Mouse (Mus musculus) liver, embryonic 14.5 days (tissue): ENCODE measurements around the gene Rad52. TPM values are rescaled to one million over a fixed set of nuclear protein-coding genes. Genes with fewer than 3 reads are reported as not detected.
A peak's percentile ranks its signal among the peaks of the same experiment; 100 is the strongest.

Source experiments
- ATAC-seq: fragments of 200-750 bp; cut with Nextera tagmentation; 2 replicates; pipeline ENCODE4 v1.8.0; 2017; ENCODE audit warnings: moderate number of reproducible peaks, mild to moderate bottlenecking, moderate library complexity; ENCODE audit not compliant: insufficient read depth
- DNase-seq, 3 experiments: peaks; one replicate each; pipeline ENCODE4 v3.0.0-alpha.2; 2012 to 2013; ENCODE audit warnings: low read depth in 3 of 3, low spot score in 3 of 3
- H3K27ac ChIP-seq: fragments of 300-500 bp; sonication (generic); 2 replicates; pipeline ENCODE4 v1.5.1; 2014; ENCODE audit warnings: moderate library complexity, mild to moderate bottlenecking, control low read depth, inconsistent platforms
- H3K27me3 ChIP-seq: fragments of 300-500 bp; sonication (generic); 2 replicates; pipeline ENCODE4 v1.6.1; 2014; ENCODE audit warnings: mild to moderate bottlenecking, low read length, moderate library complexity; ENCODE audit not compliant: control insufficient read depth, insufficient read depth
- H3K36me3 ChIP-seq: fragments of 300-500 bp; sonication (generic); replicated peaks from 2 replicates; pipeline ENCODE4 v1.6.1; 2014; ENCODE audit warnings: low read depth; ENCODE audit not compliant: control insufficient read depth, insufficient read depth
- H3K4me1 ChIP-seq, 2 experiments: fragments of 200-500 bp in 1 of 2; fragments of 300-500 bp in 1 of 2; sonication (generic) in 1 of 2; replicated peaks; 2 replicates each; pipeline ENCODE4 v1.6.1; 2012 to 2014; ENCODE audit warnings: antibody characterized with exemption in 1 of 2, inconsistent platforms in 1 of 2, low read length in 1 of 2; ENCODE audit not compliant: control insufficient read depth in 2 of 2, insufficient read depth in 2 of 2
- H3K4me2 ChIP-seq: fragments of 300-500 bp; sonication (generic); 2 replicates; pipeline ENCODE4 v1.6.1; 2014; ENCODE audit warnings: low read depth, mild to moderate bottlenecking, control low read depth, moderate library complexity
- H3K4me3 ChIP-seq, 2 experiments: fragments of 200-500 bp in 1 of 2; fragments of 300-500 bp in 1 of 2; sonication (generic) in 1 of 2; 2 replicates each; pipeline ENCODE4 v1.5.1; 2012 to 2014; ENCODE audit warnings: low read depth in 2 of 2, low read length in 2 of 2, mild to moderate bottlenecking in 2 of 2, control low read depth in 1 of 2, inconsistent platforms in 1 of 2, moderate library complexity in 1 of 2; ENCODE audit not compliant: insufficient read depth in 1 of 2
- H3K9ac ChIP-seq: fragments of 300-500 bp; sonication (generic); replicated peaks from 2 replicates; pipeline ENCODE4 v1.6.1; 2014; ENCODE audit warnings: mild to moderate bottlenecking, control low read depth, moderate library complexity
- H3K9me3 ChIP-seq: fragments of 300-500 bp; sonication (generic); 2 replicates; pipeline ENCODE4 v1.6.1; 2016; ENCODE audit warnings: low read length, mixed read lengths; ENCODE audit not compliant: control insufficient read depth
- CTCF ChIP-seq: IDR thresholded peaks from 2 replicates; pipeline ENCODE4 v1.5.1; 2016; ENCODE audit warnings: antibody characterized with exemption, low read depth, control low read depth
- EP300 ChIP-seq: IDR thresholded peaks from 2 replicates; pipeline ENCODE4 v1.6.1; 2016; ENCODE audit warnings: antibody characterized with exemption, low read depth
- WGBS: fragments of 180-500 bp; shearing (Covaris S2); extraction: QIAGEN DNeasy Blood & Tissue Kit; methylation state at CpG from one replicate; pipeline ENCODE4 v1.1.7; 2014; ENCODE audit not compliant: insufficient replicate concordance; 5-methylcytosine and 5-hydroxymethylcytosine counted together
- polyA plus RNA-seq, 2 experiments: library from polyadenylated mRNA; depleted of rRNA in 1 of 2; stranded (reverse) in 1 of 2; unstranded in 1 of 2; fragments of >200 nt; fragmentation: Nextera tagmentation in 1 of 2; extraction: Ambion mirVana in 1 of 2; gene quantifications; 2 replicates each; pipeline versions ENCODE4 v1.2.1 to v1.2.3; 2012 to 2014

Gene Rad52
- polyA plus RNA-seq (2012; rRNA removed) (13.4 and 14.1 TPM in 2 replicates), polyA plus RNA-seq (2014; fragmentation: Nextera tagmentation; extraction: Ambion mirVana) (7.1 and 8.3 TPM in 2 replicates)

DNA sequence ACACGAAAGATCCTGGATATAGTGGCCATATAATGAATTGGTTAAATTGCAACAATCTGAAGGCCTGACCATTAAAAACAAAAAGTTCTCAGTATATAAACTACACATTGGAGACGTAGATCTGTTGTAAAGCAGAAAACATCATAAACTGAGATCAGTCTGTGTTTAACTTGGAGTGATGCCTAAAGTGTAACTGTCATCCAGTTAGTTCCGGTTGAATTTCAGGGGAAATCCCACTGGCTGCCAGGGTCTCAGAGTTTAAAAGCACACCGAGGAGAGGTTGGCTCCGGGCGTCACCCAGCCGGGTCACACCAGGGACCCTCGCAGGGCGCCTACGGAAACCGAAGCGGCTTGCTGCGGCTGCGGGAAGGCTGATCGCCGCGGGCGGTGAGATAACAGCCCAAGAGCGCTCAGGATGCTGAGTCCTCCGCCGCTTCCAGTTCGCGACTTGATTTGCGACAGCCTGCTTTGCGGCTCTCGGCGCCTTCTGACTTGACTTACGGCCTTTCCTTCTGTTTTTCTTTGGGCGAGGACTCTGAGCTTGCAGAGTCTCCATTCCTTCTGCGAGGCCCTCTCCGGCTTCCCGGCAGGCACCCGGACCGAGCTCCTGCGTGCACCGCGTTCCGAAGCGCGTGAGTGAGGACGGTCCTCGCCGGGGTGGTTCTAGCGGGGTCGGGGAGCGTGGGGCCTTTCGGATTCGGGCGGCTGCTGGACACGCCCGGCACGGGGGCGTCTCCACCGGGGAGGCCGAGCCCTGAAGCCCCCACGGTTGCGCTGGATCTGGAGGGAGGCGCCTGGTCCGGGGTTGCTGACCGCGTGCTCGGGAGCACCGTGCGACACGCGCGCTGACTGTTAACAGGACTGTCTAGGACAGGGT lies at the start of gene Rad52:
TSS of gene Rad52 (plus strand) at position 495 of the 877 bp plus-strand sequence.
- Histone ChIP-seq H3K27me3 (no peaks in the 10 kb centered on the region), H3K36me3 (no peaks in the 10 kb centered on the region; the same call in 1 of the 2 replicates), H3K9me3 (no peaks in the 10 kb centered on the region), H3K9ac (peak within 1 kb of the TSS; percentile 95), H3K4me2 (peak within 1 kb of the TSS; percentile 83), H3K4me1 (peaks cover 2 to 6% of the 10 kb centered on the region in 2 experiments; a peak in 3 of 4 replicates), H3K4me3 (peak within 1 kb of the TSS; percentile 81 to 98), H3K27ac (peak within 1 kb of the TSS; percentile 86)
- DNase-seq (peak; percentile 86 to 88 (median 86)), ATAC-seq (peak; percentile 91)
- WGBS: 1% methylated on average over 67 of the region's 67 CpGs
- TF ChIP-seq EP300: 0 out of 2 replicates have a peak, but pooled peaks have one; percentile 9
- no peak for TF ChIP-seq CTCF

DNA sequence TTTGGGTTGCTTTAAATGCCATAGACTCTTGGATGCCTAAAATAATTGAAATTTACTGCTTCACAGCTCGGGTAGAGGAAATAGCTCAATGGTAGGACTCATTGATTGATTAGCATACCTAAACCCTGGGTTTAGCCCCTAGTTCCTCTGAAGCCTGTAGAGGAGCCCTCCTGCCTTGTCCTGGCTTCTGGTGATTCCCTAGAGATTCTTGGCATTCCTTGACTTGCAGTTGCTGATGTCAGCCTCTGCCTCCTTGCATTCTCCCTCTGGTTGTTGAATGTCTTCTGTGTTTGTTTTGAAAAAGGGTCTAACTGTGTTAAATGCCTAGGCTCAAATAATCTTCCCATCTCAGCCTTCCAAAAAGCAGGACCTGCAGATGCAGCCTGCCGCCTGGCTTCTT lies 48.3 kb upstream of the Rad52 start:
- Histone ChIP-seq H3K9ac (no peak overlapping the region), H3K4me1 (peaks cover 0 to under 1% of the 10 kb centered on the region in 2 experiments; a peak in 3 of 4 replicates), H3K9me3 (no peaks in the 10 kb centered on the region), H3K4me3 (no peak overlapping the region), H3K4me2 (no peak overlapping the region), H3K27me3 (no peaks in the 10 kb centered on the region), H3K27ac (no peak overlapping the region), H3K36me3 (no peaks in the 10 kb centered on the region)
- DNase-seq (no peak), ATAC-seq (no peak)
- 42% methylated on average over 2 of the region's 2 CpGs for WGBS
- TF ChIP-seq EP300: no peak
- no peak for TF ChIP-seq CTCF

DNA sequence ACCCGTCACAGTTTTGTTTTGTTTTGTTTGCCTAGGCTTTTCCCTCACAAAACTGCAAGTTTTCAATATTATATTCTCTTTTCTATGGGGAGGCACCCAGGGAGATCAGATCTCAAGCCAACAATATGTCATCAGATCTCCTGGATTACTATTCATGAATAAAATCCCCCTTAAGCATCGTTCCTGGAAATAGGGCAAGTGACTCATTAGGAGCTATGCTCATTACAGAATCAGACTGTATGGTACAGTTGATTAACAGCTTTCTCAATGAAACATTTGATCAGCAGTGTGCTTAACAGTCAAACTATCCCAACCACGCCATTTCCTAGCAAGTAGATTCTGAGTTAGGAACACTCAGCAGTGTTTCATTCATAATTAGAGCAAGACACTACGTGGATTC lies 47.0 kb upstream of the Rad52 start:
- no peaks in the 10 kb centered on the region for H3K27me3 ChIP-seq
- ATAC-seq: no peak
- H3K9me3 ChIP-seq: no peaks in the 10 kb centered on the region
- DNase-seq: no peak
- H3K4me1 ChIP-seq: no peaks in the 10 kb centered on the region
- H3K27ac ChIP-seq: no peak overlapping the region
- TF ChIP-seq EP300 (no peak), CTCF (no peak)
- no peak overlapping the region for H3K4me3 ChIP-seq
- H3K36me3 ChIP-seq: no peaks in the 10 kb centered on the region
- no peak overlapping the region for H3K9ac ChIP-seq
- H3K4me2 ChIP-seq: no peak overlapping the region
- WGBS: 68% methylated on average over 4 of the region's 4 CpGs

DNA sequence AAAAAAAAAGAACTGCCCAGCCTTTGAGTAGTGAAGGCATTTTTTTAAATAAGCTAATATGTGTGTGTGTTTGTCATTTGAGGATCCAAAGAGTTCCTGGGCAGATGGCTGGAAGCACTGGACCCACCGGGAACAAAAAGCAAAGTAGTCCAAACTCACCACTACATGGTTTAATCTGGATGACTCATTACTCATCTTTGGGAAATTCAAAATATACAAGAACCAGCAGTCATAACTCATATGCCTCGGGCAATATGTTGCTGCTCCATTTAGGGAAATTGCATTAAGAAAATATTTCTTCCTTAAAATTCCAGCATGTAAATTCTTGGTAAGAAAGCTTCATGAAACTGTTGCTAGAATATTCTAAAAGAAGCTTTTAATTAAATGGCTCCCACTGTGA lies 42.3 kb upstream of the Rad52 start:
- Histone ChIP-seq H3K9ac (no peak overlapping the region), H3K27ac (no peak overlapping the region), H3K27me3 (no peaks in the 10 kb centered on the region), H3K4me1 (no peaks in the 10 kb centered on the region), H3K4me3 (no peak overlapping the region), H3K36me3 (no peaks in the 10 kb centered on the region), H3K4me2 (no peak overlapping the region), H3K9me3 (no peaks in the 10 kb centered on the region)
- TF ChIP-seq CTCF (no peak), EP300 (no peak)
- ATAC-seq (no peak), DNase-seq (no peak)
- WGBS: 73% methylated on average over 2 of the region's 2 CpGs

GRCm38 (mm10) chr6:119861519-119861918 lies 41.0 kb upstream of the Rad52 start:
- Histone ChIP-seq H3K4me1 (no peaks in the 10 kb centered on the region), H3K27me3 (no peaks in the 10 kb centered on the region), H3K4me2 (no peak overlapping the region), H3K27ac (no peak overlapping the region), H3K4me3 (no peak overlapping the region), H3K9me3 (no peaks in the 10 kb centered on the region), H3K9ac (no peak overlapping the region), H3K36me3 (no peaks in the 10 kb centered on the region)
- TF ChIP-seq CTCF (no peak), EP300 (no peak)
- 75% methylated on average over 8 of the region's 8 CpGs for WGBS
- ATAC-seq (no peak), DNase-seq (no peak)
